Mouse (Mus musculus) 3T3-L1 (cell line): Measurements from ENCODE around the gene Lsmem1.
A peak's percentile ranks its signal among the peaks of the same experiment; 100 is the strongest.
"Not testable (repeated sequence)": the region's sequence is repeated elsewhere in the genome, so short reads cannot be mapped to it uniquely, and the experiment has no call there.

Source experiments
- DNase-seq: peaks from one replicate; pipeline ENCODE4 v3.0.0-alpha.2; 2015; ENCODE audit warnings: low read depth, low spot score

Lsmem1 gene

DNA sequence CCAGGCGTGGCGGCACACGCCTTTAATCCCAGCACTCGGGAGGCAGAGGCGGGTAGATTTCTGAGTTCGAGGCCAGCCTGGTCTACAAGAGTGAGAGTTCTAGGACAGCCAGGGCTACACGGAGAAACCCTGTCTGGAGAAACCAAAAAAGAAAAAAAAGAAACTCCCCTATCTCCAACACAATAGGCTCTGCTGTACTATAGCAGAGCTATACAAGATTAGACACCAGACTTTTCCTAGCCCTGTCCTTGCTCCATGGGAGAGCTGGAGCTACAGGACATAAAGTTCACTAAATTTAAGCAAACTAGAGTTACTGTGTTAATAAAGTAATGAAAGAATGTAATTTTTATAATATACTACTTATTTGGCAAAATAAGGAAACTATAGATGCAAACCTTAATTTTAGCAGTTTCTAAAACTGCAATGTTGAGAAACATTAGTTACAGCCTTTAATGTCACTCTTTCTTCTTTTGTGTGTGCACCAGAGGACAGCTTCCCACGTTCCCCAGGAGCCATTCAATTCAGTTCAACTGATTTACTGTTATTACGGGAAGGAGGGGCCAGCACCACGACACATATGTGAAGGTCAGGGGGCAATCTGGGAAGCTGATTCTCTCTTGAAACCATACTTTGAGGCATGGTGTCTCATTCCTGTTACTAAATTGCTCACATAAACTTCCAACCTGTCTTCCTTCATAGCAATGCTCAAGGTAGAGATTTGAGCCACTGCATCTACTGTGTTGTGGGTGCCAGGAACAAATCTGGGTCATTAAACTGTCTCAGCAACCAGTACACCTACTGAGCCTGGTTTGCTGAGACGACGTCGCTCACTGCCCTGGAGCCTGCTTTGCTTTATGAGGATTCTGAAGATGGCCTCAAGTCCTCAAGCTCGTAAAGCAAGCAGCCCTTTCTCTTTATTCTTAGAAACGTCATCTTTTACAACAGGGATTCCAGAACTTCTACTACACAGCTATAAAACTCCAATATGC is 15.9 kb upstream of the Lsmem1 start:
- DNase-seq: no peak

DNA sequence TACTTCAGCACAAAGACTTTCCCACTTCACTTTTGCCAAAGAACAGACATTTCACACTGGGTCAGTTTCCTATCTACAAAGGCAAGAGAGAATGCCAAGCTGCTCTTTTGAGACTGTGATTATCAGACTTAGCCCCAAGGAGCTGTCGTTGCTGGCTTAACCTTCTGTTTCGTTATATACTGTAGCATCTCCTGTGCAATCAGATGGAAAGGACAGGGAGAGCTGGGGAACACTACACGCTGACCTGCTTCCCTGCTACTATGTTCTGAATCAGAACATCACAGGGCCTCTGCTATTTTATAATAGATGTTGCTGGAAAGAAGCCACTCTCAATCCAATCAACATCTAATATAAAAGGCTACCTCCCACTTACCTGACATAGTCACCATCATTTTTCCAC is 9.8 kb upstream of the Lsmem1 start:
- DNase-seq: no peak

DNA sequence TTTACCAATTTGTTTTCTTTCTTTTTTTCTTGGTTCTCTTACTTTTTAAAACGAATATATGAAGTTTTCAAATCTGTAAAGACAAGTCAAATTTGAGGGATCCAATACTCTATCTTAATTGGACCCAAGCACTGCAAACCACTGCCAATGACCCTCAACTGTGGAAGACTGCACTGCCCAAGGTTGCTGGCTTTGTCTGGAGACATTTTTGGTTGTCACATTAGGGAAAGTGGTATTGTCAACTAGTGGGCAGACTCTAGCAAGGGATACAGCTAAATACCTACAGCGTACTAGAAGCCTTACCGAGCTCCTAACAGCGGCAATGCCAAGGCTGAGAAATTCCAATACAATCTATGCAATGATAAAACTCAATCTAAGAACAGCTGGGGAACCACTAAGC is 8.6 kb upstream of the Lsmem1 start:
- no peak for DNase-seq

DNA sequence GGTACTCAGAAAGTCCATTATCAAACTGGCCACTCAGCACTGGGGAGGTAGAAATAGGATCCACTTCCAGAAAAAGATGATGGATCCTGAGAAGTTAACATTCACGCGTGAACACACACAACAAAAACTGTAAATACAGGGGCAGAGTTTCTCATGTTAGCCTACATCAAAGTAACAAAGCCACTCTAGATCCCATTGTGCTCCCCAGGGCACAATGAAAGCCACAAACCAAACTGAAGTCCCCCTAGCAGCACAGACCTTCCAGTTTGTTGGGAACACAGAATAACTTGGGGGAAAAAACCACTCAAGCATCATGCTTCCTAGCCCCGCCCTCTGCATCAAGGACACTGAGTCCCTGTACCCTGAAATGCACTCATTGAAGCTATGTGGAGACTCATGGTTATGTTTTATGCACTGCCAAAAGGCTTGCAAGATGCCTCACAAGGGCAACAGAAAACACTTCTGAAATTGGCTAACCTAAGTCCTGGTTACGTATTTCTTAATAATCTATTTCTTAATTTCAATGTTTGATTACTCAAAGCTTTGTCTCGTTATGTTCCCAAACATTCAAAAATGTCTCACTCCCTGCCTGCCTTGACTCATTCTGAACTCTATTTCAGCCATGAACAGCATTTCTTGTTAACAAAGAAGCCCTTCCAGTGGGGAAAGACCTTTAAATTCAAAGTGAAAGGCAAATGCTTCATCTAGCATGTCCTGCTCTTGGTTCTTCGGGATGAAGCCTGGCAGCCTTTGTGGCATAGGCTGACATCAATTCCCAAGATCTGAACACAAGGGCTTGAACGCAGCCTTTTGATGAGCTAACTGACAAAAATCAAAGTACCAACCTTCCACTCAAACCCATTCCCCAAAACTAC is 3.1 kb upstream of the Lsmem1 start:
- DNase-seq: no peak

- DNase-seq: no peak
Measured at GRCm38 (mm10) chr12:40200484-40201235, 1.4 kb upstream of the Lsmem1 start.

GRCm38 (mm10) chr12:40199795-40200402 is 609 bp upstream of the Lsmem1 start:
- DNase-seq: peak; percentile 75

DNA sequence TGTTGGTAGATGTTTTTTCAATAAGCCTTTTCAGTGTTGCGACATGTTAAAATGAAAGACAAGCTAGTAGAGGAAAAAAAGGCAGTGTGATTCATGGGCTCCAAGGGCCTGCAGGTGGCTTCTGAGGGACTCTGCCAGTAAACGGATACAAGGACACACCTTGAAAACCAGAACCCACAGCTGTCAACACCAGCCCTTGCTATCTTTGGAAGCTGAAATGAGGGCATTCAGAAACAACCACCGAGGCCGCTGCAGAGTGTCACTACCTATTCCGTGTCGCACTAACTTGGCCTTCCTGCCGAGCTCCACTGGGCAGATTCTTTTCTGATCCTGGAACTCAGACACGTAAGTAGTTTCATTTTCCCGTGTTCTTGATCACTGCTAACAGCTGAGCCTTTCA is 863 bp downstream of the Lsmem1 start:
- no peak for DNase-seq

- DNase-seq: no peak
Measured at GRCm38 (mm10) chr12:40198019-40198418, 1.3 kb downstream of the Lsmem1 start.

DNA sequence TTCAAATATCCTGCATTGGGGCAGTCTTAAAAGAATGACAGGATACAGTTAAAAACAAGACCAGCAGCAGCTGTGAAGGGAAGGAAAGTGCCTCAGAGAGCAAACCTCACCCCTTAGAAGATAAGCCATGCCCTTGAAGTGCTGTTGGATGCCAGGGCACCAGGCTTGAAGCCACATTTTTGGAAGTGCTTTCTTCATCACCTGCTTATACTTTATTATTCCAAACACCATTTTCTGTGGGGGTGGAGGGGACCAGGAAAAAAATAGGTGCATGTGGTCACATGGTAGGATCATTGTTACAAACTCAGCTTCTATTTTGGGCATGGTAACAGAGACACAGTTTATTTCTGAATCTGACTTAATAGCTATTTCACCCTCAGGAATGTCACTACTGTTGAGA is 1.8 kb downstream of the Lsmem1 start:
- DNase-seq: no peak

GRCm38 (mm10) chr12:40185474-40185873 is 13.8 kb downstream of the Lsmem1 start:
- DNase-seq: no peak

- no peak for DNase-seq
Measured at GRCm38 (mm10) chr12:40177089-40177488, 22.2 kb downstream of the Lsmem1 start.

- no peak for DNase-seq
Measured at GRCm38 (mm10) chr12:40176158-40176557, 23.1 kb downstream of the Lsmem1 start.

GRCm38 (mm10) chr12:40175171-40175570 is 24.1 kb downstream of the Lsmem1 start:
- not testable (repeated sequence) for DNase-seq

- no peak for DNase-seq
Measured at GRCm38 (mm10) chr12:40171637-40172036, 27.7 kb downstream of the Lsmem1 start.

GRCm38 (mm10) chr12:40169675-40170074 is 29.6 kb downstream of the Lsmem1 start:
- no peak for DNase-seq

GRCm38 (mm10) chr12:40164621-40165020 is 34.7 kb downstream of the Lsmem1 start:
- peak; percentile 66 for DNase-seq

GRCm38 (mm10) chr12:40160777-40161176 is 38.5 kb downstream of the Lsmem1 start:
- DNase-seq: no peak

GRCm38 (mm10) chr12:40154188-40154587 is 45.1 kb downstream of the Lsmem1 start:
- DNase-seq: no peak

GRCm38 (mm10) chr12:40152353-40153069 is 46.8 kb downstream of the Lsmem1 start:
- DNase-seq: peak; percentile 35

DNA sequence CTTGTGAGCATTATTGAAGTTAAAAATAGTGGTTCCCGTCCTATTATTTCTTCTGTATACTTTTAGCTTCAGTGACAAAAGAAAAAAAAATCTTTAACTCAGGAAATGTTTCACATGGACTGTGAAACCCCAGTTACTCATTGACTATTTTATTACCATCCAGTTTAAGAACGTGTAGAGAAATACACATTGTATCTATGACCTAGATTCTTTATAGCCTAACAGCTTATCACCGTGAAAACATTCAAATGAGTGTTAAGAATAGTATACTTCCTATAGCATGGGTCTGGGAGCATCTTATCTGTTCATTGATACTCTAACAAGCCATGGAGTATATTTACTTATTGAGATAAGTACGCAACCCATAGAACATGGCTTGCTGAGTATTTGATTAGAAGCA is 52.0 kb downstream of the Lsmem1 start:
- no peak for DNase-seq

GRCm38 (mm10) chr12:40146510-40146909 is 52.8 kb downstream of the Lsmem1 start:
- DNase-seq: no peak
